Mouse (Mus musculus) myocyte (in vitro differentiated cells): Measurements from ENCODE around the gene Sumo1.

ENCODE experiments used
- CEBPB ChIP-seq: IDR thresholded peaks from 2 replicates; pipeline ENCODE4 v1.6.1; 2011; ENCODE audit warnings: mild to moderate bottlenecking, moderate library complexity; ENCODE audit not compliant: poor library complexity, insufficient read depth, severe bottlenecking
- E2F4 ChIP-seq: IDR thresholded peaks from one replicate; pipeline ENCODE4 v1.6.1; 2011; ENCODE audit warnings: mild to moderate bottlenecking, control low read depth, moderate library complexity; ENCODE audit not compliant: insufficient read depth
- POLR2A ChIP-seq: IDR thresholded peaks from one replicate; pipeline ENCODE4 v1.6.1; 2011; ENCODE audit warnings: low read depth, mild to moderate bottlenecking, control low read depth, moderate library complexity; ENCODE audit not compliant: insufficient read length
- POLR2AphosphoS2 ChIP-seq: IDR thresholded peaks from one replicate; pipeline ENCODE4 v1.6.1; 2011; ENCODE audit warnings: low read depth, control low read depth; ENCODE audit not compliant: insufficient read length
- USF1 ChIP-seq: IDR thresholded peaks from one replicate; pipeline ENCODE4 v1.6.1; 2011; ENCODE audit warnings: low read depth, mild to moderate bottlenecking, control low read depth, moderate library complexity

DNA sequence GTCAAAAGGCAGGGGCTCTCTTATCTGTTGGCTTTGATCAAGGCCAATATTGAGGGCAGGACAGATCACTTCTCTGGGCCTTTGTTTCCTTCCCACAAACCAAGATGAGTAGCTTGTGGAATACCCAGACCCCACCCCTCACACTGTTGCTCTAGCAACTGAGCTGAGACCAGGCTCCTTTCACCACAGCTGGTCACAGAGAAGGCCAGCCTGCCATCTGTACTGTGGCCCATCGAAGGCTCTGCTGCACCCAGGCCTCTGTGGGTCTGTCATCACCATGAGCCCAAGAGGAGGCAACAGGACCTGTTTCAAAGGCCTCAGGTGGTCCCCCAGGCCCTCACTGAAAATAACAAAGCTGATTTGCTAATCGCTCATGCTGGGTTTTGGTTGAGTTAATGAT, 55.6 kb downstream of the Sumo1 start:
- TF ChIP-seq POLR2A, result no peak
- no peak for TF ChIP-seq USF1
- TF ChIP-seq CEBPB, result no peak
- TF ChIP-seq POLR2AphosphoS2, result no peak
- no peak for TF ChIP-seq E2F4
